Mouse (Mus musculus): ENCODE results near the gene Hcrt.

DNA sequence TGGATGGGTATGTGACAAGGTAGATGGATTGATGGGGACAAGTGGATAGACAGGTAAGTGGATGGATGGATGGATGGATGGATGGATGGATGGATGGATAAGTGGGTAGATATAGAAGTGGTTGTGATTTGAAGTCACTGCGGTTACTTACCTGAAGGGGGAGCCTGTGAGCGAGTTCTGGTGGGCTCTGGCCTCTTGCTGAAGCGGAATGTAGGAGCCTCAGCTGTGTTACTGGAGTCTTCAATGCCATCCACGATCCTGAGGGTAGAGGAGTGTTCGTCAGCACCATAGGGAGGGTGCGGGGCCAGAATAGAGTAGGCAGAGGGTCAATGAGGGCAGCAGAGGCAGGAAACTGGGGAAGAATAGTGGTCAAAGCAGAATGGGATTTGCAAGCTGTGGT is 17.6 kb downstream of the Hcrt start:
- TF ChIP-seq POLR2A (IDR thresholded peaks at IDR 0.05; ENCODE audit: borderline replicate concordance, insufficient read depth, low read length), result no peak
- peak; percentile 64 for TF ChIP-seq CTCF (IDR thresholded peaks at IDR 0.05; ENCODE audit: borderline replicate concordance, insufficient read depth, low read depth, low read length)
